Mouse (Mus musculus): ENCODE results near the gene Slc18a2. TPM values are rescaled to one million over a fixed set of nuclear protein-coding genes. Genes with fewer than 3 reads are reported as not detected.

Slc18a2 gene
- 0.06 and 0.07 TPM in 2 replicates for polyA plus RNA-seq (2012; ENCODE audit: low replicate concordance)

DNA sequence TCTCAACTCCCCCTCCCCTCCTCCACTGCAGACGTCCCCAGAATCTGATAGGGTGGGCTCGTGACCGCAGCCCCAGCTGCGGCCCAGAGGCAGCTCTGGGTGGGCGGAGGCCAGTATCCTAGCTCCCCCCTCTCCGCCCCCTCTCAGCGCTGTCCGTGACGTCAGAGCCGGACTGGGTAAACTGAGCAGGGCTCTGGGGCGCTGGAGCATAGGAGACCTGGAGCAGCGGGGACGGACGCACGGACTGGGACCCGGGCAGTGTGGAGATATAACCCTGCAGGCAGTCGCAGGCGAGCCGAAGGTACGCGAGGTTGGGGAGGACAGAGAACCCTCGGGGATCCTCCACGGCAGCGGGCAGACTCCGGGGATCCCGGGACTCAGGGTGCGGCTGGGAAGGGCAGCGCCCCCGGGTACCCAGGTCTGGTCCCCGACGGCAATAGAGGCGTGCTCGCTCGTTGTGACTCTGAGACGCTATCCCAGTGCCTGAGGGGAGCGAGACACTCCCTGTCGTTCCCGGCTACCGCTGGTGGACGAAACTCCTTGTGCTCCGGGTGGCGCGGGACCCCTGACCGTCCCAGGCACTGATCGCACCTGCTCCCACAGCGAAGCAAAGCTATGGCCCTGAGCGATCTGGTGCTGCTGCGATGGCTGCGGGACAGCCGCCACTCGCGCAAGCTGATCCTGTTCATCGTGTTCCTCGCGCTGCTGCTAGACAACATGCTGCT lies at the start of gene Slc18a2:
Slc18a2 (plus strand) TSS at position 179 of the 725 bp plus-strand sequence.

GRCm38 (mm10) chr19:59218991-59219390 lies 41.7 kb upstream of the Slc18a2 start, which contains the start of gene Kcnk18:
TSS of gene Kcnk18 (plus strand) at chr19:59219214.

GRCm38 (mm10) chr19:59321990-59322389 lies 61.3 kb downstream of the Slc18a2 start, which contains the start of gene Rps12-ps3:
TSS of gene Rps12-ps3 (plus strand) at chr19:59322290.

Other genes starting within 250 kb of the Slc18a2 start
- gene Shtn1, start 184.8 kb upstream of the Slc18a2 start, polyA plus RNA-seq (2012; ENCODE audit: low replicate concordance), result 0.48 and 0.60 TPM in 2 replicates
- not detected in 2 replicates for gene Vax1, start 90.8 kb upstream of the Slc18a2 start, polyA plus RNA-seq (2012; ENCODE audit: low replicate concordance)
- not detected in 2 replicates for gene Kcnk18, start 41.7 kb upstream of the Slc18a2 start, polyA plus RNA-seq (2012; ENCODE audit: low replicate concordance)
- 0.91 and 58.7 TPM in 2 replicates for gene Rps12-ps3, start 61.4 kb downstream of the Slc18a2 start, polyA plus RNA-seq (2012; ENCODE audit: low replicate concordance)
- 16.3 and 19.2 TPM in 2 replicates for gene Pdzd8, start 84.9 kb downstream of the Slc18a2 start, polyA plus RNA-seq (2012; ENCODE audit: low replicate concordance)
- not detected in 2 replicates for gene Emx2, start 197.5 kb downstream of the Slc18a2 start, polyA plus RNA-seq (2012; ENCODE audit: low replicate concordance)

Measured in leukemia stem cell, adult 10-12 weeks (primary cell).